Mouse (Mus musculus) liver, adult 2 months (tissue): ENCODE measurements around the gene Zmym2. TPM values are rescaled to one million over a fixed set of nuclear protein-coding genes. Genes with fewer than 3 reads are reported as not detected.
"Not testable (repeated sequence)": the region's sequence is repeated elsewhere in the genome, so short reads cannot be mapped to it uniquely, and the experiment has no call there.

Experiments
- DNase-seq: peaks from one replicate; pipeline ENCODE4 v3.0.0-alpha.2; 2011; ENCODE audit warnings: low read depth, low spot score; ENCODE audit errors: extremely low read depth
- H3K27ac ChIP-seq: fragments of 200-500 bp; replicated peaks from 2 replicates; pipeline ENCODE4 v1.5.1; 2012; ENCODE audit warnings: low read depth, mild to moderate bottlenecking, control low read depth, inconsistent platforms, low read length; ENCODE audit not compliant: insufficient read depth
- H3K27me3 ChIP-seq: fragments of 200-500 bp; 2 replicates; pipeline ENCODE4 v1.6.1; 2012; ENCODE audit warnings: mild to moderate bottlenecking, moderate library complexity, low read length, inconsistent platforms; ENCODE audit not compliant: control insufficient read depth, insufficient read depth
- H3K36me3 ChIP-seq: fragments of 200-500 bp; 2 replicates; pipeline ENCODE4 v1.6.1; 2012; ENCODE audit warnings: low read length, inconsistent platforms; ENCODE audit not compliant: control insufficient read depth, insufficient read depth
- H3K4me1 ChIP-seq: fragments of 200-500 bp; 2 replicates; pipeline ENCODE4 v1.6.1; 2011; ENCODE audit warnings: low read length; ENCODE audit not compliant: control insufficient read depth, insufficient read depth
- H3K4me3 ChIP-seq: fragments of 200-500 bp; 2 replicates; pipeline ENCODE4 v1.5.1; 2011; ENCODE audit warnings: low read depth, mild to moderate bottlenecking, control low read depth, low read length, moderate library complexity; ENCODE audit not compliant: insufficient read depth
- H3K79me2 ChIP-seq: fragments of 200-500 bp; 2 replicates; pipeline ENCODE4 v1.6.1; 2012; ENCODE audit warnings: inconsistent platforms, mild to moderate bottlenecking, low read length, moderate library complexity; ENCODE audit not compliant: control insufficient read depth, insufficient read depth
- H3K9ac ChIP-seq: fragments of 200-500 bp; 2 replicates; pipeline ENCODE4 v1.6.1; 2012; ENCODE audit warnings: low read depth, mild to moderate bottlenecking, control low read depth, inconsistent platforms, low read length
- CTCF ChIP-seq: fragments of 200-500 bp; IDR thresholded peaks from 2 replicates; pipeline ENCODE4 v1.5.1; 2011; ENCODE audit warnings: low read depth, low read length, control low read depth
- POLR2A ChIP-seq: fragments of 200-500 bp; IDR thresholded peaks from 2 replicates; pipeline ENCODE4 v1.6.1; 2011; ENCODE audit warnings: low read length, control low read depth; ENCODE audit not compliant: insufficient read depth; ENCODE audit errors: extremely low read depth
- whole genome bisulfite sequencing: fragments of 180-500 bp; shearing (Covaris S2); methylation state at CpG from one replicate; pipeline ENCODE4 v1.1.7; 2018; 5-methylcytosine and 5-hydroxymethylcytosine counted together
- polyA plus RNA-seq: library from polyadenylated mRNA; depleted of rRNA; stranded (reverse); fragments of >200 nt; gene quantifications from 2 replicates; pipeline ENCODE4 v1.2.3, GENCODE M21; 2012
- total RNA-seq: library from RNA; depleted of rRNA; stranded (reverse); fragments of >200 nt; gene quantifications from 2 replicates; pipeline ENCODE4 v1.2.3, GENCODE M21; 2014

The Zmym2 gene
- total and polyA plus RNA-seq, 2 experiments: 3.9 to 22.9 TPM

DNA sequence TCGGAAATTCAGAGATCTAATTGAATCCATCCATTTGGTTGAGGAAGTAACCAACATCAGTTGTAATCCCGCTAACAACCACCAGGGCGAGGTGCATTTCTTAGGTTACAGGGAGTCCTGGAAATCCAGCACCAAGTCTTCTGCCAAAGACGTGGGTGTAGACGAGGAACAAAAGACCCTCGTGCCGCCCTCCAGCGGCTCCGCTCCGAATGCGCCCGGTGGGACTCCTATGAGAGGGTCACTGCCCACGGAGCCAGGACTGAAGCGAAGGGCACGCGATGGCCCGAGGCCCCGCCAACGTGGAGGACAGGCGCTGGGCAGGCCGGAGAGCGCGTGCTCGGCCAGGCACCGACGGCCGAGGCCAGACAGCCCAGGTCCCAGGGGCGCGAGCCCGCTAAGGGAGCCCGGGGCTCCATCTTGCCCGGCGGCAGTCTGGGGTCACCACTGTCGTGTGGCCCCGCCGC lies 1.1 kb upstream of the Zmym2 start:
- WGBS: 2% methylated on average over 36 of the region's 36 CpGs
- Histone ChIP-seq H3K9ac (peak overlapping the region; percentile 69), H3K4me1 (peaks cover 9% of the 10 kb centered on the region), H3K36me3 (peaks cover 4% of the 10 kb centered on the region; the same call in 1 of the 2 replicates), H3K79me2 (peaks cover 11% of the 10 kb centered on the region; the same call in 1 of the 2 replicates), H3K27me3 (no peaks in the 10 kb centered on the region), H3K27ac (peak overlapping the region; percentile 88), H3K4me3 (peak overlapping the region; percentile 53; the same call in 1 of the 2 replicates)
- DNase-seq: peak; percentile 76
- no peak for TF ChIP-seq POLR2A
- TF ChIP-seq CTCF: peak; percentile 36

DNA sequence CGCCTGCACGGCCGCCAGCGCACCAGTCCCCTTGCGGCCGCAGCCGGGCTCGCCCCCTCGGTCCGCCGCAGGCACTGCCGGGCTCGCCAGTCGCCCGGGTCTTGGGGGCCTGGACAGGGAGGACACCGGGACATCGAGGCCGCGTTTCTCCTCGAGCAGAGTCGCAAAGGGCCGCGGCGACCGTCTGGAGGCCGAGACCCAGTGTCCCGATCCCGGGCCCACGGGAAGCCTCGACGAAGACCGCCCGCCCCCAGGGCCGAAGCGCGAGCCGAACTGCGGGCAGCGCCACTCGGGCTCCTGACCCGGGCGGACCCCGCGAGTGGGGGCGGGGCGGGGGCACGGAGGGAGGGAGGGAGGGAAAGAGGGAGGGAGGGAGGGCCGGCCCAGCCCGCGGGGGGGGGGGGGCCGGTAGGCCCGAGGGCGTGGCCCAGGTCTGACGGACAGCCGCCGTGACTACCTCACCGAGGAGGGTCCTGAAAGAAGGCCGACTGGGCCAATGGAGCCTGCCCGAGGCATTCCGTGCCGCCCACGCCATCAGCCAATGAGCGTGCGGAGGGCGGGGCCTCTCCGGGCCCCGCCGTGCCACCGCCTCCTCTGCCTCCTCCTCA lies 363 bp upstream of the Zmym2 start:
- under 1% methylated on average over 46 of the region's 69 CpGs for WGBS
- not testable (repeated sequence) for H3K36me3 ChIP-seq, H3K4me1 ChIP-seq, H3K27me3 ChIP-seq
- Histone ChIP-seq H3K9ac (peak overlapping the region; percentile 81), H3K27ac (peak overlapping the region; percentile 88), H3K4me3 (peak overlapping the region; percentile 64), H3K79me2 (peaks cover 13% of the 10 kb centered on the region; the same call in 1 of the 2 replicates)
- TF ChIP-seq POLR2A: peak; percentile 63; the same call in 1 of the 2 replicates
- peak; percentile 57 for DNase-seq

DNA sequence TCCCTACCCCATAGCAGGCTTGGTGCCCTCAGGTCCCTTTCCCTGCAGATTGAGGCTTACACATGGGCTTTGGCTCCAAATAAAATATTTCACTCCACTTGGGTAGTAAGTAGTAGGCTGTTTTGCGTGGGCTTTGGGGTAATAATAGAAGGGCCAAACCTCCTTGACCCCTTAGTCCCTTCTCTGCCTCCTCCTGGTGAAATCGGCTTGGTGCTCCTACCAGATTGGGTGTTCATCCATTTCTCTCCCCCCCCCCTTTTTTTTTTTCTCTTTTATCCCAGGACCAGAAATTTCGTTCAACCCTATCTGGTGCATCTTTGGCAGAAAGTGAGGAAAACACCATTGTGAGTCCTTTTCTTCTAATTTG lies 1.0 kb downstream of the Zmym2 start:
- peaks cover 8% of the 10 kb centered on the region for H3K36me3 ChIP-seq
- WGBS: 0% methylated on average over 3 of the region's 3 CpGs
- H3K4me3 ChIP-seq: peak overlapping the region; percentile 89
- TF ChIP-seq POLR2A (no peak), CTCF (no peak; the same call in 1 of the 2 replicates)
- peak overlapping the region; percentile 89 for H3K9ac ChIP-seq
- H3K27me3 ChIP-seq: no peaks in the 10 kb centered on the region
- H3K79me2 ChIP-seq: peaks cover 15% of the 10 kb centered on the region; the same call in 1 of the 2 replicates
- H3K27ac ChIP-seq: peak overlapping the region; percentile 80
- H3K4me1 ChIP-seq: peaks cover 9% of the 10 kb centered on the region
- no peak for DNase-seq

DNA sequence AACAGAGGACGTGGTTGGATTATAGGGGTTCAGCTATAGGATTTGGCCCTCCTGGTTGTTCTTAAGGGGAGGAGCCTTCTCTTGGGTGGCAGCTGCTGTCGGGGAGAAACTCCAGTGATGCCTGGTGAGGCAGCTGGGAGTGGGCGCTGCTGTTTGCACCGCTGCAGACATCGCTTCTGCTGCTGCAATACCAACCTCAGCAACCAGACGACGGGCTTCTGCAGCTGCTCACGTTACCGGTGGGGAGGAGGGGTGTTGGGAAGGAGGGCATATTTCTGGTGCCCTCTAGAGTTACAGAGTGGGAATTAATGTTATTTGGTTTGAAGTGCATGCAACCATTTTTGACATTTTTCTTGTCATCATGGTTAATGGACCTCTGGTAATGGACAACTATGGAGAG lies 1.4 kb downstream of the Zmym2 start:
- TF ChIP-seq POLR2A: 0 out of 2 replicates have a peak, but pooled peaks have one; percentile 4
- TF ChIP-seq CTCF: peak; percentile 81
- Histone ChIP-seq H3K27me3 (no peaks in the 10 kb centered on the region), H3K27ac (peak overlapping the region; percentile 2; the same call in 1 of the 2 replicates), H3K9ac (peak overlapping the region; percentile 27; the same call in 1 of the 2 replicates), H3K79me2 (peaks cover 17% of the 10 kb centered on the region; the same call in 1 of the 2 replicates), H3K4me3 (peak overlapping the region; percentile 89), H3K4me1 (peaks cover 9% of the 10 kb centered on the region), H3K36me3 (peaks cover 10% of the 10 kb centered on the region)
- peak; percentile 74 for DNase-seq
- 0% methylated on average over 9 of the region's 9 CpGs for WGBS

DNA sequence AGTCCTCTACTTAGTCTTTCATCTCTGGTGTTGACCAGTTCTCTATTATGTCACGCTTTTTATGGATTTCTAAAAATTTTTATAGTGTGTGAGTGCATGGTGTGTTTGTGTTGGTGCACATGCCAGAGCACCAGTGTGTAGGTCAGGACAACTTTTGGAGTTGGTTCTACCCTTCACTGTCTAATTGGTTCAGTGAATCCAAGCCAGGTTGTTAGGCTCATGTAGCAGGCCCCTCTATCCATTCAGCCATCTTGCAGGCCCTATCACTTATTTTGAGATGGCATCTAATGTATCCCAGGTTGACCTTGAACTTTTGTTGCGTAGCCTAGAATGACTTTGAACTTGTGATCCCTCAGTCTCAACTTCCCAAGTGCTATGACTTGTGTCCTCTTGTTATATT lies 2.0 kb downstream of the Zmym2 start:
- H3K27me3 ChIP-seq: no peaks in the 10 kb centered on the region
- H3K4me1 ChIP-seq: peaks cover 12% of the 10 kb centered on the region
- TF ChIP-seq POLR2A: no peak
- TF ChIP-seq CTCF: no peak
- no peak overlapping the region for H3K4me3 ChIP-seq
- WGBS: 65% methylated on average over 2 of the region's 2 CpGs
- peaks cover 15% of the 10 kb centered on the region for H3K36me3 ChIP-seq
- H3K27ac ChIP-seq: no peak overlapping the region
- H3K79me2 ChIP-seq: peaks cover 21% of the 10 kb centered on the region; the same call in 1 of the 2 replicates
- H3K9ac ChIP-seq: peak overlapping the region; percentile 39; the same call in 1 of the 2 replicates
- DNase-seq: no peak

DNA sequence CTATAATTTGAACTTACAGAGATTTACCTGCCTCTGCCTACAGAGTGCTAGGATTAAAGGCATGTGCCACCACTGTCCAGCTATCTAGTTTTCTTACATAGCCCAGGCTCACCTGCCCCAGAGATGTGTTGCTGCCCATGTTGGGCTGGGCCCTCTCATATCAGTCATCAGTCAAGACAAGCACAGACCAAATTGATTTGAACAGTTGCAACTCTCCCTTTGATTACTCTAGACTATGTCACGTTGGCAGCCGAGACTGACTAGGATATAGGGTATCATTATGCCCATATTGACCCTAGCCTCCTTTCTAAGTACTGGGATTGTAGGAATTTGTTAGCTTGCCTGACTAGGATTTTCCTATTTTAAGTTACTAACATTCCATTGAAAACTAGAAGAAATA lies 8.0 kb downstream of the Zmym2 start:
- no peaks in the 10 kb centered on the region for H3K27me3 ChIP-seq
- H3K79me2 ChIP-seq: peaks cover 18% of the 10 kb centered on the region; the same call in 1 of the 2 replicates
- no peak overlapping the region for H3K9ac ChIP-seq
- H3K36me3 ChIP-seq: peaks cover 19% of the 10 kb centered on the region
- WGBS: 4% methylated on average over 2 of the region's 2 CpGs
- TF ChIP-seq CTCF (no peak), POLR2A (no peak)
- H3K4me1 ChIP-seq: peaks cover 9% of the 10 kb centered on the region
- no peak overlapping the region for H3K4me3 ChIP-seq
- H3K27ac ChIP-seq: no peak overlapping the region
- no peak for DNase-seq
